Mouse (Mus musculus): ENCODE results near the gene Syne3. TPM values are rescaled to one million over a fixed set of nuclear protein-coding genes. Genes with fewer than 3 reads are reported as not detected.
A peak's percentile ranks its signal among the peaks of the same experiment; 100 is the strongest.

Syne3 gene
- polyA plus RNA-seq, 1 experiment, result 11.6 TPM

GRCm38 (mm10) chr12:104912281-104912933, 97.2 kb downstream of the Syne3 start:
- Histone ChIP-seq H3K27me3 (ENCODE audit: control insufficient read depth, insufficient read depth, insufficient read length) (peaks cover 5% of the 10 kb centered on the region), H3K36me3 (ENCODE audit: control insufficient read depth, insufficient read depth) (no peaks in the 10 kb centered on the region), H3K4me3 (no peak overlapping the region), H3K79me2 (ENCODE audit: control insufficient read depth, insufficient read depth) (no peaks in the 10 kb centered on the region), H3K4me2 (ENCODE audit: low read depth) (peak overlapping the region; percentile 2), H3ac (ENCODE audit: control insufficient read depth, insufficient read length) (no peak overlapping the region)
- TF ChIP-seq MYOD1 (IDR thresholded peaks at IDR 0.05; ENCODE audit: control insufficient read depth in 1 of 3, insufficient read length in 2 of 3, low read depth in 2 of 3) (peak in 1 of 3 experiments; percentile 74), USF1 (IDR thresholded peaks at IDR 0.05; ENCODE audit: low read depth) (no peak), E2F4 (IDR thresholded peaks at IDR 0.05; ENCODE audit: insufficient read depth) (no peak), REST (IDR thresholded peaks at IDR 0.05; ENCODE audit: insufficient read depth, insufficient read length) (no peak), MYOG (IDR thresholded peaks at IDR 0.05; ENCODE audit: control insufficient read depth in 1 of 3, insufficient read depth in 1 of 3, insufficient read length in 2 of 3, low read depth in 2 of 3) (peak in 2 of 3 experiments; percentile 9 to 30)

DNA sequence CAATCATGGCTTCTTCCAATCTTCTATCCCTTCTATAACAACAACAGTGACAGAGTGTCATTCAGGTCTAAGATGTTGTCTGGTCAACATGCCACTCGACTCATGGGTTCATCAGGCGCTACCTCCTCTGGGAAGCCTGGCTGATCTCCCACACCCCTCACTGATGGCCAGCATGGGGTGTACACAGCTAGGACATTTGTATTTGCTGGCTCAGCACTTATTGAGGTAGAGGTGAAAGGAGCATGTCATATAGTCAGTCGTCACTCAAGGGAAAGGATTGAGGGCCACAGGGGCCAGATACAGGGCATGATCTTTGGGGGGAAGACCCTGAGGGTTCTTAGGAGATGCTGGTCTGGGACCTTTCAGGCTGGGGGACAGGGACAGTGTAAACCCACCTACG, 99.9 kb downstream of the Syne3 start:
- H3K36me3 ChIP-seq (ENCODE audit: control insufficient read depth, insufficient read depth), result no peaks in the 10 kb centered on the region

DNA sequence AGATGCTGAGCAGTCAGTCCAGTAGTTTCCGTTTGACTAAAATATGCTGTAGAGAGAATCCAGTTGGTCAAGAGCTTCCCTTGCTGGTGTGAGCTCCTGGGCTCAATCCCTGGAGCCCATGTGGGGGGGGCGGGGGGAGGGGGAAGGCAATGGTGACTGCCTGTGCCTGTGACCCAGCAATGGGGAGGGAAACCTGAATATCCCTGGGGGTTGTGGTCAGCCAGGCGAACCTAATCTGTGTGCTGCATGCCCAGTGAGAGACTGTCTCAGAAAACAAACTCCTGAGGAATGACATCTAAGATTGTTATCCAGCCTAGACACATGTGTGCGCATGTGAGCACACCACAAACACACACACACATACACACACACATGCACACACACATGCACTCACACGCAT, 100.6 kb downstream of the Syne3 start:
- H3K4me2 ChIP-seq (ENCODE audit: low read depth), result no peak overlapping the region
- H3K79me2 ChIP-seq (ENCODE audit: control insufficient read depth, insufficient read depth), result no peaks in the 10 kb centered on the region
- H3K36me3 ChIP-seq (ENCODE audit: control insufficient read depth, insufficient read depth), result no peaks in the 10 kb centered on the region
- no peak overlapping the region for H3ac ChIP-seq (ENCODE audit: control insufficient read depth, insufficient read length)
- H3K27me3 ChIP-seq (ENCODE audit: control insufficient read depth, insufficient read depth, insufficient read length), result no peaks in the 10 kb centered on the region
- TF ChIP-seq TCF12 (IDR thresholded peaks at IDR 0.05; ENCODE audit: insufficient read depth, poor library complexity, severe bottlenecking), result no peak
- TF ChIP-seq POLR2A (IDR thresholded peaks at IDR 0.05; ENCODE audit: insufficient read length, low read depth), result no peak
- no peak for TF ChIP-seq MAX (IDR thresholded peaks at IDR 0.05; ENCODE audit: low read depth)
- TF ChIP-seq MYOD1 (IDR thresholded peaks at IDR 0.05; ENCODE audit: control insufficient read depth in 1 of 3, insufficient read length in 2 of 3, low read depth in 2 of 3), result no peak
- no peak overlapping the region for H3K4me3 ChIP-seq

More for the DNA sequence above, 99.9 kb downstream of the Syne3 start:
- Histone ChIP-seq H3K79me2 (ENCODE audit: control insufficient read depth, insufficient read depth) (no peaks in the 10 kb centered on the region), H3ac (ENCODE audit: control insufficient read depth, insufficient read length) (no peak overlapping the region), H3K4me3 (no peak overlapping the region), H3K4me2 (ENCODE audit: low read depth) (no peak overlapping the region), H3K27me3 (ENCODE audit: control insufficient read depth, insufficient read depth, insufficient read length) (peaks cover 2% of the 10 kb centered on the region)
- TF ChIP-seq MYOG (IDR thresholded peaks at IDR 0.05; ENCODE audit: control insufficient read depth in 1 of 3, insufficient read depth in 1 of 3, insufficient read length in 2 of 3, low read depth in 2 of 3), result no peak
- TF ChIP-seq USF1 (IDR thresholded peaks at IDR 0.05; ENCODE audit: low read depth), result no peak
- no peak for TF ChIP-seq TCF12 (IDR thresholded peaks at IDR 0.05; ENCODE audit: insufficient read depth, poor library complexity, severe bottlenecking)

DNA sequence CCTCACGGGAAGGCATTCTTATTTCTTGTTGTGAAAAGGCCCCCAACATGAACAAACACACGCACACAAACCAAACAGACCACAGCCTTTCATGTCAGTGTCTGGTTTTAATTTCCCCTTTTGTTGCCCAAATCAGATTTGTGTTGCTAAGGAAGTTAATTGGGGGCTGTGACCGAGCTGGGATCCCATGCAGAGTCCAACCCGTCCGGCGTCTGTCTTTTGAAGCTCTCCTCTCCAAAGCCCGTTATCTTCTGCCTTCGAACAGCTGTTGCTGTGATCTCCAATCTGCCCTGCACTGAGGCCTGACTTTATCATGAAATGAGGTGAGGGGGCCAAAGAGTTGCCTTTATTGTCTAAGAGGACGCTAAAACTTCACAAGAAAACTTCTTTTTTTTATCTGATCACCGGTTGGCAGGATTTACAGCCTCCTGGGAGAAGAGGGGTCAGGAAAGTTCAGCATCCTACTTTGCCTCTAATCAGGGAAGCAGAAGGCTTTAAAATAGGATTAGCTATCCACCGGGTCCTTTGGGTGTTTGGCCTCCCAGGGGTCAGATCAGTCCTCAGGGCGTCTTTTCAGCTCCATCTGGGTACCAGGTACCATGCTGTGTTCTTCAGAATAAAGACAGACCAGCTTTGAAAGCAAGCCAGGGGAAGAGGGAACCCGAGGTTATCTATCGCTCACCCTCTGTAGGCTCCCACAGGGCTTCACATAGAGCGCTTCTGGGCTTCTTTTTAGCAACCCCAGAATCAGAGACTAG, 101.4 kb downstream of the Syne3 start:
- TF ChIP-seq USF1 (IDR thresholded peaks at IDR 0.05; ENCODE audit: low read depth), result no peak
- TF ChIP-seq MAX (IDR thresholded peaks at IDR 0.05; ENCODE audit: low read depth), result no peak
- no peak for TF ChIP-seq E2F4 (IDR thresholded peaks at IDR 0.05; ENCODE audit: insufficient read depth)
- no peak for TF ChIP-seq CEBPB (IDR thresholded peaks at IDR 0.05; ENCODE audit: insufficient read depth, poor library complexity, severe bottlenecking)
- no peak for TF ChIP-seq REST (IDR thresholded peaks at IDR 0.05; ENCODE audit: insufficient read depth, insufficient read length)
- TF ChIP-seq MYOG (IDR thresholded peaks at IDR 0.05; ENCODE audit: control insufficient read depth in 1 of 3, insufficient read depth in 1 of 3, insufficient read length in 2 of 3, low read depth in 2 of 3), result no peak
- TF ChIP-seq TCF12 (IDR thresholded peaks at IDR 0.05; ENCODE audit: insufficient read depth, poor library complexity, severe bottlenecking), result no peak
- TF ChIP-seq MYOD1 (IDR thresholded peaks at IDR 0.05; ENCODE audit: control insufficient read depth in 1 of 3, insufficient read length in 2 of 3, low read depth in 2 of 3), result no peak
- TF ChIP-seq SRF (IDR thresholded peaks at IDR 0.05; ENCODE audit: control insufficient read depth, insufficient read length, low read depth), result no peak
- TF ChIP-seq POLR2A (IDR thresholded peaks at IDR 0.05; ENCODE audit: insufficient read length, low read depth), result no peak
- no peak for TF ChIP-seq TCF3 (IDR thresholded peaks at IDR 0.05; ENCODE audit: insufficient read length, low read depth)
- TF ChIP-seq POLR2AphosphoS2 (IDR thresholded peaks at IDR 0.05; ENCODE audit: insufficient read length, low read depth), result no peak
- no peaks in the 10 kb centered on the region for H3K36me3 ChIP-seq (ENCODE audit: control insufficient read depth, insufficient read depth)
- no peak overlapping the region for H3K4me2 ChIP-seq (ENCODE audit: low read depth)
- H3K27me3 ChIP-seq (ENCODE audit: control insufficient read depth, insufficient read depth, insufficient read length), result no peaks in the 10 kb centered on the region
- no peaks in the 10 kb centered on the region for H3K79me2 ChIP-seq (ENCODE audit: control insufficient read depth, insufficient read depth)
- H3ac ChIP-seq (ENCODE audit: control insufficient read depth, insufficient read length), result no peak overlapping the region
- no peak overlapping the region for H3K4me3 ChIP-seq

- Histone ChIP-seq H3K4me2 (ENCODE audit: low read depth) (no peak overlapping the region), H3K4me3 (no peak overlapping the region), H3K79me2 (ENCODE audit: control insufficient read depth, insufficient read depth) (no peaks in the 10 kb centered on the region), H3K36me3 (ENCODE audit: control insufficient read depth, insufficient read depth) (no peaks in the 10 kb centered on the region), H3K27me3 (ENCODE audit: control insufficient read depth, insufficient read depth, insufficient read length) (no peaks in the 10 kb centered on the region), H3ac (ENCODE audit: control insufficient read depth, insufficient read length) (no peak overlapping the region)
- TF ChIP-seq POLR2A (IDR thresholded peaks at IDR 0.05; ENCODE audit: insufficient read length, low read depth), result no peak
- no peak for TF ChIP-seq E2F4 (IDR thresholded peaks at IDR 0.05; ENCODE audit: insufficient read depth)
- TF ChIP-seq MYOG (IDR thresholded peaks at IDR 0.05; ENCODE audit: control insufficient read depth in 1 of 3, insufficient read depth in 1 of 3, insufficient read length in 2 of 3, low read depth in 2 of 3), result no peak
- no peak for TF ChIP-seq REST (IDR thresholded peaks at IDR 0.05; ENCODE audit: insufficient read depth, insufficient read length)
- no peak for TF ChIP-seq USF1 (IDR thresholded peaks at IDR 0.05; ENCODE audit: low read depth)
- TF ChIP-seq SRF (IDR thresholded peaks at IDR 0.05; ENCODE audit: control insufficient read depth, insufficient read length, low read depth), result no peak
- TF ChIP-seq MYOD1 (IDR thresholded peaks at IDR 0.05; ENCODE audit: control insufficient read depth in 1 of 3, insufficient read length in 2 of 3, low read depth in 2 of 3), result no peak
- TF ChIP-seq TCF3 (IDR thresholded peaks at IDR 0.05; ENCODE audit: insufficient read length, low read depth), result no peak
- TF ChIP-seq MAX (IDR thresholded peaks at IDR 0.05; ENCODE audit: low read depth), result no peak
- TF ChIP-seq TCF12 (IDR thresholded peaks at IDR 0.05; ENCODE audit: insufficient read depth, poor library complexity, severe bottlenecking), result no peak
Observed at GRCm38 (mm10) chr12:104907133-104907532, 102.5 kb downstream of the Syne3 start.
